7 mouse cellular contexts compared by ENCODE assay signal in the genomic region with DNA sequence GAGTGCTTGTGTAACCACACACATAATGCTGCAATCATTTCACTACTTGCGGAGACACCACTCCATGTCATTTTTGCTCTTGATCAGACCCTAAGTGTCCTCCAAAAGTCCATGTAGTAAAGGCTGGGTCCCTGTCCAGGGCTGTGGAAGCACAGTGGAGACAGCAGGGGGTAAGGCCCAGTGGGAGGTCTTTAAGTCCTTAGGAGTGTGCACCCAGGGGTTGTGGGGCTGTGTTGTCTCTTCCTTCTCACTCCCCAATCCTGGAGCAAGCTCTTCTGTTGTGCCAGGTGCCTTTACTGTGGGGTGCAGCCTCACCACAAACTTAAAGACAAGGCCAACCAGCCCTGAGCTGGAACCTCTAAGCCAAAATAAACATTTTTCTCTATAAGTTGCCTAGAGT.
"Had no signal": no experiment of that assay in that cellular context is flagged by ENCODE, and none has a peak within 500 bp of the region (broad histone marks: within the 10 kb centered on the region; RNA-seq: fewer than 3 reads in every experiment).

No protein-coding gene starts in this region.

- ATAC-seq: midbrain, embryonic 15.5 days had no signal

- DNase-seq: kidney, adult 9 months; kidney, postnatal 36 days; left cerebral cortex, postnatal 4 days; lung, adult 2 months; lung, postnatal 10 days; thymus, adult 18-20 months had no signal
